Mouse (Mus musculus) embryonic fibroblast, embryonic 13.5 days (primary cell): ENCODE results near the gene Rrp12. TPM values are rescaled to one million over a fixed set of nuclear protein-coding genes. Genes with fewer than 3 reads are reported as not detected.
"Not testable (repeated sequence)": the region's sequence is repeated elsewhere in the genome, so short reads cannot be mapped to it uniquely, and the experiment has no call there.

Source experiments
- H3K27ac ChIP-seq: 2 replicates; pipeline ENCODE4 v1.5.1; 2012; ENCODE audit warnings: low read length, control low read depth, inconsistent platforms; ENCODE audit not compliant: insufficient read depth
- H3K4me1 ChIP-seq: 2 replicates; pipeline ENCODE4 v1.6.1; 2011; ENCODE audit warnings: low read length; ENCODE audit not compliant: control insufficient read depth, insufficient read depth
- H3K4me3 ChIP-seq: 2 replicates; pipeline ENCODE4 v1.5.1; 2011; ENCODE audit warnings: mild to moderate bottlenecking, control low read depth, low read length; ENCODE audit not compliant: insufficient read depth
- CTCF ChIP-seq: IDR thresholded peaks from 2 replicates; pipeline ENCODE4 v1.5.1; 2011; ENCODE audit warnings: mild to moderate bottlenecking, control low read depth, low read length, moderate library complexity, borderline replicate concordance; ENCODE audit not compliant: insufficient read depth
- POLR2A ChIP-seq: IDR thresholded peaks from 2 replicates; pipeline ENCODE4 v1.6.1; 2011; ENCODE audit warnings: low read depth, mild to moderate bottlenecking, control low read depth, low read length, moderate library complexity
- polyA plus RNA-seq: library from polyadenylated mRNA; stranded (reverse); fragments of >200 nt; gene quantifications from 2 replicates; pipeline ENCODE4 v1.2.4, GENCODE M21; 2011; ENCODE audit warnings: low read depth; ENCODE audit not compliant: missing spikeins, insufficient read length

Gene Rrp12
- polyA plus RNA-seq, 1 experiment: 11.3 TPM

DNA sequence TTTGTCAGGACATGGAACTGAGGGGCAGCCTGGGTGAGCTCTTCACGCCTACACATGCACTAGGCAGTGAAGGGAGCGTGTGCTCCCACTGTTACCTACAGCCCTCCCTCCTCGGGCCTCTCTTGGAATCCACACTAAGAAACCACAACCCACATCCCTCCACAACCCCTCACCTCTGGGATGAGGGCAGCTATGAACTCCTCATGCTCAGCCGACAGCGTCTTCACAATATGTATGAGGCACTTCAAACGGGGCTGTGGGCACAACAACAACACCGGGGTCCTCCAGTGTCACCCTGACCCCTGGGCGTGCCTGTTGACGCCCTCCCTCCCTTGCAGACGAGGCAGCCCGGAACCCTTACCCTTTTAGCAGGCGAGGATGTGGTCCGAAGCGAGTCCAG lies 21.6 kb downstream of the Rrp12 start:
- Histone ChIP-seq H3K4me3 (no peak overlapping the region), H3K4me1 (no peaks in the 10 kb centered on the region), H3K27ac (no peak overlapping the region)
- TF ChIP-seq CTCF: no peak
- no peak for TF ChIP-seq POLR2A

- TF ChIP-seq CTCF (no peak), POLR2A (no peak)
- no peak overlapping the region for H3K4me3 ChIP-seq
- no peak overlapping the region for H3K27ac ChIP-seq
- no peaks in the 10 kb centered on the region for H3K4me1 ChIP-seq
These were observed 23.7 kb downstream of the Rrp12 start for GRCm38 (mm10) chr19:41872285-41872684.

DNA sequence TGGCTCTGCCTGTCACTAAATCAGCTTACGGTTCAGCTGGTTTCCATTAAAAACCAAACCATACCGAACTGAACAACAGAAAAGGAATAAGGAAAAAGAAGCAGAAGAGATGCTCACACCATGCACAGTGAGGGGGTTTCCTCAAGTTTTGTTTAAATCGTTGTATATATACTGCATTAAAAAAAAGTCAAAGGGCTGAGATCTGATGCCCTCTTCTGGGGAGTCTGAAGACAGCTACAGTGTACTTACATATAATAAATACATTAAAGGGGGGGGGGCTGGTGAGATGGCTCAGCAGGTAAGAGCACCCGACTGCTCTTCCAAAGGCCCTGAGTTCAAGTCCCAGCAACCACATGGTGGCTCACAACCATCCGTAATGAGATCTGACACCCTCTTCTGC lies 26.0 kb downstream of the Rrp12 start:
- not testable (repeated sequence) for H3K4me3 ChIP-seq, H3K27ac ChIP-seq, H3K4me1 ChIP-seq

DNA sequence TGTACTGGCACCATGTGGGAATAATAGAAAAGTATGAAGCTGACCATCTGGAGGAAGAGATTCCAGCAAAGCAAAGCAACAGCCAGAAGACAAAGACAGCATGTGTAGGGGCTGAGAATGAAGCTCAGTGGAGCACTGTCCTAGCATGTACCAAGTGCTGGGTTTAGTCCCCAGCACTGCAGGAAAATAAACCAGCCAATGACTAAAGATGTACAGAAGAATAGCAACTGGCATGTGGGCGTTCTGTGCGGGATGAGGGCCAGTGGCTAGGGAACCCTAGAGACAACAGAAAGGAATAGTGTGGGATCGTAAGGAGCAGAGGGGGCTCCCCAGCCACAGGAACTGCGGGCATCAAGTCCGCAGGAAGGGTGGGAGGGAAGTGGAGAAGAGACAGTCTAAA lies 26.7 kb downstream of the Rrp12 start:
- Histone ChIP-seq H3K27ac (no peak overlapping the region), H3K4me1 (no peaks in the 10 kb centered on the region), H3K4me3 (no peak overlapping the region)
- no peak for TF ChIP-seq CTCF
- no peak for TF ChIP-seq POLR2A

DNA sequence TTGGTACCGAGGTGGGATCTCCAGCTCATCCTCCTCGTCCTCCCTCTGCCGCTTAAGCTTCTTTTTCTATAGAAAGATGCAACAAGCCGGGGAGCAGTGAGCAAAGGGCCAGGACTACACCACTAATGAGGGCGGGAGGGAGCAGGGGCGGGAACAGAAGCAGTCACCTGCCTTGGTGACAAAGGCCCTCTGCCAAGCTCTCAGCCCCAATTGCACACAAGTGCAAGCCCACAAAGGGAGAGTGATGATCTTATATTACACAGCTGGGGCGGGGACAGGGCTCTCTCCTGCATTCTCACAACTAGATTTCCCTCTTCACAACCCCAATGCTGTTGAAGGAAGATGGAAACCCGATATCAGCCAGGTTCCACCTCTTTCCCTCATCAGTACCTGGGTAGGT lies 29.3 kb downstream of the Rrp12 start:
- Histone ChIP-seq H3K4me1 (no peaks in the 10 kb centered on the region), H3K27ac (no peak overlapping the region)
- TF ChIP-seq CTCF (no peak), POLR2A (no peak)

DNA sequence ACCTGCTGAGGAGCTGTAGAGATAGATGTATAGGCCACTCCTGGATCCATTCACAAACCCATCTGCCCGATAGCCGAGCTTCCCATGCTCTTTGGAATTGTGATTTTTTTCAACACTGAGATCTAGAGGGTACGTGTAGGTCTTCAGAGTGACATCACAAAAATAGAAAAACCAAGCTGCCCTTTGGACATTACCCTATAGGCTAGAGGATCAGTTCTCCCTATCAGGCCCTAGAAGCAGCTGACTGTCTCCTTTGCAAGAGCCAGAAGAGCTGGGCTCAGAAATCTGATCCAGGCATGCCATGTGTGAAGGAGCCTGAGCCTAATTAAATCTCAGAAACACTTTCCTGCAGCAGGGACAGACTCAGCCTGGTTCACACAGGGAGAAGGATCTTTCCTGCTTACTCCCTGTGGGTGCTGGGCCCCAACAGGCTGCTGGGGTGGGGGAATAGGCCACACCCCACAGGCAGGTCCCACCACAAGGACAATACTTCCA lies 38.1 kb downstream of the Rrp12 start:
- H3K4me1 ChIP-seq: peaks cover 6% of the 10 kb centered on the region; the same call in 1 of the 2 replicates
- no peak overlapping the region for H3K4me3 ChIP-seq
- TF ChIP-seq CTCF (no peak), POLR2A (no peak)
- H3K27ac ChIP-seq: no peak overlapping the region

More for the DNA sequence above, 29.3 kb downstream of the Rrp12 start:
- no peak overlapping the region for H3K4me3 ChIP-seq

- Histone ChIP-seq H3K4me3 (no peak overlapping the region), H3K27ac (no peak overlapping the region), H3K4me1 (peaks cover 6% of the 10 kb centered on the region; the same call in 1 of the 2 replicates)
- no peak for TF ChIP-seq POLR2A
- no peak for TF ChIP-seq CTCF
These were observed 38.7 kb downstream of the Rrp12 start for GRCm38 (mm10) chr19:41857086-41857762.

- Histone ChIP-seq H3K4me1 (peaks cover 6% of the 10 kb centered on the region), H3K4me3 (no peak overlapping the region), H3K27ac (no peak overlapping the region)
- TF ChIP-seq POLR2A: no peak
- no peak for TF ChIP-seq CTCF
These were observed 43.5 kb downstream of the Rrp12 start for GRCm38 (mm10) chr19:41852423-41852822.

DNA sequence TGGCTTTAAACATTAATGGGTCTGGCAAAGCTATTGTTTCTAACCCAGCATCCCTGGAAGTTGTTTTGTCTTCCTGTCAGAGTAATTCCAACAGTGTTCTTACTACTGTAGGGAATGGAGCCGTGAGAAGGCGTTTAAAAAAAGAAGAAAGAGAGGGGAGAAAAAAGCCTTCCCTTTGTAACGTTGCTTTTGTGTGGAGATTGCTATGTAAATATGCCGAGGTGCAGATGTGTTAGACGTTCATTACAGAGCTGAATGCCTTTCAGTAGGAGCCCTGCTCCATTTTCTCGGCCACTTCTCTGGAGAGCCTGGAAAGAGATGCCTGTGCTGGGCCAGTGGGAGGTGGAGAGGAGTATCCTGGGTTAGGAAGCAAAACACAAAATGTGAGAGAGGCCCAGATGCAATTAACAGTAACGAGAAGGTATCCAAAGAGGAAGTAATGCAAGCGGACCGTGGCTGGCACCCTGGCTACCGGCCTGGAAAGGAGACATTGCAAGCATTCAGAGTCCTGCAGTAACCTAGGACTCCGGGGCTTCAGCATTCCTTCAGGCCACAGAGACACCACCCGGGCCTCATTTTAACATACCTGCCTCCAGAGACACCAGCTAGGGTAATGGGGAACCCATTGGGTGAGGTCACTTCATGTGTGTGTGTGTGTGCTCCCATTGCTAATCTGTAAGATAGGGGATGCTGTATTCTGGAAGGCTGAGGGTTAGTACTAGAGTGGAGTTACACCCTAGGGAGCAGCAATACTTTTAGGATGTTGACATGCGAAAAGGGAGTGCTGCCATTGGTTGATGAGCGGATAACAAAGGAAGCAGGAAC lies 45.0 kb downstream of the Rrp12 start:
- no peak for TF ChIP-seq CTCF
- no peak for TF ChIP-seq POLR2A

GRCm38 (mm10) chr19:41850021-41850718 lies 45.8 kb downstream of the Rrp12 start:
- TF ChIP-seq CTCF: no peak
- TF ChIP-seq POLR2A: no peak
- Histone ChIP-seq H3K27ac (no peak overlapping the region), H3K4me3 (no peak overlapping the region), H3K4me1 (peaks cover 6% of the 10 kb centered on the region)

More for the DNA sequence above, 45.0 kb downstream of the Rrp12 start:
- H3K4me3 ChIP-seq: no peak overlapping the region
- no peak overlapping the region for H3K27ac ChIP-seq
- peaks cover 6% of the 10 kb centered on the region for H3K4me1 ChIP-seq
